Mouse (Mus musculus): Measurements from ENCODE around the gene Unc5b. TPM values are rescaled to one million over a fixed set of nuclear protein-coding genes. Genes with fewer than 3 reads are reported as not detected.

Gene Unc5b
- polyA plus RNA-seq, 1 experiment from 2014 or later: 4.9 TPM

DNA sequence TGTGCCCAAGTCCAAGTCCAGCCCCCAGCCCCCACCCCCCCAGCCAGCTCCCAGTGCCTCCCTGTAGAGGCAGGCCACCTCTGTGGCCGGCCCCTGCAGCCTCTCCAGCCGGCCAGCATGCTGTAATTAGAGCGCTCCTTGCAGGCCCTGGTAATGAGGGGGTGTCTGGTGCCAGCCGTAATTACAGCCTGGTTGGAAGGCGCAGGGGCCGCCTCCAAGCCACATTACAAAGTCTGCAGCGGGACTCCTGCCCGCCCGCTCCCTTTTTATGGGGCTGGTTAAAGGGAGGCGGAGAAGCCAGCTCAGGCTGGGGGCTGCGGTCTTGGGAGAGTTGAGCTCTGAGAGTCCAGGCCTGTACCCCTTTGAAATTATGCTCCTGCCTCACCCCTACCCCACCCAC, 37.0 kb downstream of the Unc5b start:
- no peak overlapping the region for H3K27ac ChIP-seq (replicated peaks)
- no peaks in the 10 kb centered on the region for H3K9me3 ChIP-seq
- no peak overlapping the region for H3K4me3 ChIP-seq
- no peak overlapping the region for H3K4me2 ChIP-seq (replicated peaks)
- WGBS: 41% methylated on average over 11 of the region's 11 CpGs
- H3K4me1 ChIP-seq: peaks cover 31% of the 10 kb centered on the region
- ATAC-seq (ENCODE audit: low FRiP score, low read depth): peak; percentile 60
- H3K27me3 ChIP-seq: peaks cover 37% of the 10 kb centered on the region
- H3K9ac ChIP-seq (replicated peaks): no peak overlapping the region
- no peaks in the 10 kb centered on the region for H3K36me3 ChIP-seq

DNA sequence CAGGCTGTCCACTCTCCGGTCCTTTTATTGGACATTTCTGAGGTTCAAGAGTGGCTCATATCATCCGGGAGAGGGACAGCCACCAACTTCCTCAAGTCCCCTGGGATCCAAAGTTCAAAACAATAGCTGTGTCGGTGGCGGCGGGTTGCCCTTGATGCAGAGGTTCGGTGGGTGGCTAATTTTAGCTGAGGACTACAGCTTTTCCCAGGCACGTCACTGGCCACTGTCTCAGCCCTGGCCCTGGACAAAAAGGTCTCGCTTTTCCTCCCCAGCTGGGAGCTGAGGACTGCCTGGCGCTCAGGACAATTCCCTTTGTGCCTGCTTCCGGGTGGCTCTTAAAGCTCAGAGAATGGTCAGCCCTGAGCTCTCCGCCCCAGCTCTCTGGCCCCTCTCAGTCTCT, 38.5 kb downstream of the Unc5b start:
- Histone ChIP-seq H3K4me1 (peaks cover 32% of the 10 kb centered on the region), H3K36me3 (no peaks in the 10 kb centered on the region), H3K9me3 (no peaks in the 10 kb centered on the region), H3K27me3 (peaks cover 22% of the 10 kb centered on the region), H3K9ac (replicated peaks) (no peak overlapping the region), H3K4me2 (replicated peaks) (no peak overlapping the region), H3K27ac (replicated peaks) (no peak overlapping the region), H3K4me3 (no peak overlapping the region)
- no peak for ATAC-seq (ENCODE audit: low FRiP score, low read depth)
- WGBS: 11% methylated on average over 11 of the region's 11 CpGs

DNA sequence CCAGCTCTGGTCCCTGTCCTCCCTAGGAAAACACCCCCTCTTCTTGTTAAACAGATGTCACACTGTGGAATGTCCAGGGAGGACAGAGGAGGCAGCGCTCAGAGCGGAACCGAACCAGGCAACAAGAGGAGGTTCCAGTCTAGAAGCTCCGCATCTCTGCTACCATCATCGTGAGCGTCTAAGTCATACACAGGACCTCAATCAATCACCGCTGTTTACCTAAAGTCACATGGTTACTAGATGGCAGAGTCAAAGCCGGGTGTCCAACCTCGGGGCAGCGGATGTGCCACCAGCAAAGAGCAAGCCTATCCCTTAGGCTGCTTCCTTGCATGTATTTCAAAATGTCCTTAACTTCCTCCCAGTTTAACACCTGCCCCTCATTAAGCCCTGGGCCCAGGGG, 39.0 kb downstream of the Unc5b start:
- H3K27ac ChIP-seq (replicated peaks): no peak overlapping the region
- H3K36me3 ChIP-seq: no peaks in the 10 kb centered on the region
- no peaks in the 10 kb centered on the region for H3K9me3 ChIP-seq
- H3K4me1 ChIP-seq: peaks cover 35% of the 10 kb centered on the region
- H3K9ac ChIP-seq (replicated peaks): no peak overlapping the region
- ATAC-seq (ENCODE audit: low FRiP score, low read depth): no peak
- peaks cover 21% of the 10 kb centered on the region for H3K27me3 ChIP-seq
- no peak overlapping the region for H3K4me3 ChIP-seq
- 56% methylated on average over 10 of the region's 10 CpGs for WGBS
- no peak overlapping the region for H3K4me2 ChIP-seq (replicated peaks)

DNA sequence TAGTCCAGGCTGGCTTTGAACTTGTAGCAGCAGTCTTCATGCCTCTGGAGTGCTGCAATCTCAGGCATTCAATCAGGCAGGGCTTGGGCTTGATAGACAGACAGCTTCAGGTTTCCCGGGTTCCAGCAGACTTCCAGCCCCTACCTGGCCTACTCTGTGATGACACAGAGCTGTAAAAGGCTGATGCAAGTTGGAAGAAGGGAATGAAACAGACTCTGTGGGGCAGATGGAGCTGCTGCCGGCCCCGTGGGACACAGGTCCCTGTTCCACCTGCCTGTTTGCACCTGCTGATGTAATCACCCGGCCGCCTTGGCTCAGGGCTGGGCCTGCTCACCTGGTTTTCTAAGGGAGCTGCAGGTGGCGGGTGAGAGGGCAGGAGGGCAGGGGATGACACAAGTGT, 40.5 kb downstream of the Unc5b start:
- Histone ChIP-seq H3K36me3 (no peaks in the 10 kb centered on the region), H3K27me3 (peaks cover 18% of the 10 kb centered on the region), H3K9me3 (no peaks in the 10 kb centered on the region), H3K9ac (replicated peaks) (no peak overlapping the region), H3K4me1 (peaks cover 29% of the 10 kb centered on the region), H3K4me2 (replicated peaks) (no peak overlapping the region), H3K27ac (replicated peaks) (no peak overlapping the region), H3K4me3 (no peak overlapping the region)
- 81% methylated on average over 6 of the region's 6 CpGs for WGBS
- no peak for ATAC-seq (ENCODE audit: low FRiP score, low read depth)

DNA sequence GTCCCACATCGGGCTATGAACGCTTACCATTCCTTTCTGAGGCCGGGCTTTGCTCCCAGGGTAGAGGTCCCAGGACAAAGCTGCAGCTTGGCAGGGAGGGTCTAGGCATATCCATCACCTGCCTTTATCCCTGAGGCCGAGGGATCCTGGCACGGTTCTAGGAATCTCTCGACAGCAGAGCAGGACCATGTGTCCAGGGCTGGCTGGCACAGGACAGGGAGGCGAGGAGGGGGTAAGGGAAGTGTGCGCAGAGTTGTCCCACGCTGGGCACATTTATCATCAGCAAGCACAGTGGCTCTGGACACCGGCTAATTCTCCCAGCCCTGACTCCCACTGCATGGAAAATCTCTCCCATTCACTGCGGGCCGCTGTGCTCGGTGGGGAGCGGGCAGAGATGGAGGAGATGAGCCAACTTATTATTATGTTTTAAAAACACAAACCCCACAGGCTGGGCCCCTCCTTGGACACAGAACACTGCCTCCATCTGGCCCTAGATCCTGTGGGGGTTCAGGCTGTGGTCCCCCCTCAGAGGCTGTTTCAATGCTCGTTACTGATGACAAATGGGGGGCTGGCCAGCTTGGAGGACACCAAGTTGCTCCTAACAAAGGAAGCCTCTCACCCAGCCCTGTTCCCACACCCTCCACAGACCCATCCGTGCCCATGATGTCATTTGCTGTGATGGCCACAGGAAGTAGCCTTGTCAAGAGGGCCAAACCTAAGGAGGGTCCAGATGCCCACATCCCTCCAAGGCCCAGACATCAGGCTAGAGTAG, 43.9 kb downstream of the Unc5b start:
- Histone ChIP-seq H3K4me3 (no peak overlapping the region), H3K27ac (replicated peaks) (no peak overlapping the region), H3K9me3 (no peaks in the 10 kb centered on the region), H3K36me3 (no peaks in the 10 kb centered on the region), H3K27me3 (peaks cover 19% of the 10 kb centered on the region), H3K9ac (replicated peaks) (no peak overlapping the region), H3K4me1 (peaks cover 10% of the 10 kb centered on the region), H3K4me2 (replicated peaks) (no peak overlapping the region)
- no peak for ATAC-seq (ENCODE audit: low FRiP score, low read depth)
- whole genome bisulfite sequencing: 80% methylated on average over 16 of the region's 16 CpGs

DNA sequence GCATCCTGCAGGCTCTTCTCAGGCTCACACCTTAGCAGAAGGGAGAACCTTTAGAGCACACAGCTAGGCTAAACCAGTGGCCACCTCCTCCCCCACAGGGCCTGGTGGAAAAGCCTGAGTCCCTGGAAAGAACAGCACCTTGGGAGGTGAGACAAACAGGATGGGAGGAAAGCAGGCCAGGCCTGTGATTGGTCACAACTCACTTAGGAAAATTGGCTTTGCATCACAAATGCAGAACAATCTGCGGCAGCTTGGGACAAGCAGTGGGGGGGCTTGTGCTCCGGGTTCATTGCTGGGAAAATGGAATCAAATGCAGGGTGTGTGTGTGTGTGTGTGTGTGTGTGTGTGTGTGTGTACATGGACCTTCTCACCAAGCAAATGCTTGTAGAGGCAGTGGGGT, 47.8 kb downstream of the Unc5b start:
- Histone ChIP-seq H3K9ac (replicated peaks) (no peak overlapping the region), H3K4me1 (peaks cover 7% of the 10 kb centered on the region), H3K9me3 (no peaks in the 10 kb centered on the region), H3K4me2 (replicated peaks) (no peak overlapping the region), H3K27me3 (peaks cover 24% of the 10 kb centered on the region), H3K4me3 (no peak overlapping the region), H3K36me3 (no peaks in the 10 kb centered on the region), H3K27ac (replicated peaks) (no peak overlapping the region)
- WGBS: 23% methylated on average over 2 of the region's 2 CpGs
- no peak for ATAC-seq (ENCODE audit: low FRiP score, low read depth)

DNA sequence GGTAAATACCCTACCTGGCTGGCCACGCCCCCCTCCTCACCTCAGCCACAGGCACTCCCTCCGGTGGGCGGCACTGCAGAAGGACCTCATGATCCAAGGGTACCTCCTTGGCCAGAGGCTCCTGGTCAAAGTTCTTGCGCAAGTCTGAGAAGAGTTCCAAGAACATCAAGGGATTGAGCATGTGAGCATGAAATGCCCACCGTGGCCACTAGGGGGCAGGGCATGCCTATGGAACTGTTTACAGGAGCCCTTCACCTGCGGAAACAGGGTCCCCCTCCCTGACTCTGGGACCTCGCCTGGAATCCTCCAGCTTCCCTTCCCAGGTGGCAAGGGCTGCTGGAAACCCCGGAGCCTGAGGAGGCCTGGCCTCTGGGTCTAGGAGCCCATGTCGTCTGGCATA, 51.8 kb downstream of the Unc5b start:
- 0 out of 2 replicates have a peak, but pooled peaks cover 4% of the 10 kb centered on the region for H3K36me3 ChIP-seq
- WGBS: 12% methylated on average over 9 of the region's 9 CpGs
- peak; percentile 48; the same call in 1 of the 2 replicates for ATAC-seq (ENCODE audit: low FRiP score, low read depth)
- H3K27ac ChIP-seq (replicated peaks): no peak overlapping the region
- peaks cover 4% of the 10 kb centered on the region; the same call in 1 of the 2 replicates for H3K4me1 ChIP-seq
- H3K9ac ChIP-seq (replicated peaks): no peak overlapping the region
- H3K4me2 ChIP-seq (replicated peaks): peak overlapping the region; percentile 29; the same call in 1 of the 2 replicates
- no peaks in the 10 kb centered on the region for H3K9me3 ChIP-seq
- peaks cover 35% of the 10 kb centered on the region for H3K27me3 ChIP-seq
- H3K4me3 ChIP-seq: no peak overlapping the region

DNA sequence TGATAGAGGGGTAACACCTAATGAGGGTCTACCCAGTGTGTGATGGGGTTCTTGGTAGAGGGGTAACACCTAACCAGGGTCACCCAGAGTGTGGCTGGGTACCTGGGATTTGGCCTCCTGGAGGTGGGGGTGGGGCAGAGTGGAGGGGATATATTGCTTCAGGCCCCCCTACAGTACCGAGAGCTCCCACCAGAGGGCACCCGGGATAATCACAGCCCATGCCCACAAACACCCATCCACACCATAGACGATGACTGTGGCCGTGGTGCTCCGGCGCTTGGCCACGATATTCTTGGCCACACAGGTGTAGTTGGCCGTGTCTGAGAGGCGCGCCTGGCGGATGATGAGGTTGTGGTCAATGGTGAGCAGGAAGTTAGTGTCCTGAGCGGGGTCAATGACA, 52.8 kb downstream of the Unc5b start:
- no peak overlapping the region for H3K4me3 ChIP-seq
- H3K4me2 ChIP-seq (replicated peaks): no peak overlapping the region
- no peak overlapping the region for H3K9ac ChIP-seq (replicated peaks)
- no peaks in the 10 kb centered on the region for H3K9me3 ChIP-seq
- 0 out of 2 replicates have a peak, but pooled peaks cover 4% of the 10 kb centered on the region for H3K36me3 ChIP-seq
- no peak overlapping the region for H3K27ac ChIP-seq (replicated peaks)
- 67% methylated on average over 12 of the region's 12 CpGs for WGBS
- peaks cover 1% of the 10 kb centered on the region; the same call in 1 of the 2 replicates for H3K4me1 ChIP-seq
- peaks cover 35% of the 10 kb centered on the region for H3K27me3 ChIP-seq
- ATAC-seq (ENCODE audit: low FRiP score, low read depth): peak; percentile 35; the same call in 1 of the 2 replicates

DNA sequence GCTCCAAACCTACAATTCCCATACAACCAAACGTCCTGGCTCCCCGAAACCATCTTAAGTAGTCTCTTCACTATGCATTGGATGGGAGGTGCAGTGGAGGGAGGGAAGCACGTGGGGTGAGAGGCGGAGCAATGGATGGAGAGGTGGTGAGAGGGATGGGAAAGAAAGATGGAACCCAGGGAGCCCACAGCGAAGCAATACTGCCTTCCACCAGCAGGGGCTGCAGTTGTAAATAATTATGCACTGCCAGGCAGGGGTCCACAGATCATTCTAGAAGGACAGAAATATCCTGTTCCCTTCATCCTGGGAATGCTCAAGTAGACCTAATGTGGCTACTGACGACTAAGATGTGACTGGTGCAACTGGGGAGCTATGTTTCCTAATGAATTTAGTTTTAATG, 55.9 kb downstream of the Unc5b start:
- 76% methylated on average over 6 of the region's 6 CpGs for WGBS
- no peak for ATAC-seq (ENCODE audit: low FRiP score, low read depth)
- no peak overlapping the region for H3K27ac ChIP-seq (replicated peaks)

DNA sequence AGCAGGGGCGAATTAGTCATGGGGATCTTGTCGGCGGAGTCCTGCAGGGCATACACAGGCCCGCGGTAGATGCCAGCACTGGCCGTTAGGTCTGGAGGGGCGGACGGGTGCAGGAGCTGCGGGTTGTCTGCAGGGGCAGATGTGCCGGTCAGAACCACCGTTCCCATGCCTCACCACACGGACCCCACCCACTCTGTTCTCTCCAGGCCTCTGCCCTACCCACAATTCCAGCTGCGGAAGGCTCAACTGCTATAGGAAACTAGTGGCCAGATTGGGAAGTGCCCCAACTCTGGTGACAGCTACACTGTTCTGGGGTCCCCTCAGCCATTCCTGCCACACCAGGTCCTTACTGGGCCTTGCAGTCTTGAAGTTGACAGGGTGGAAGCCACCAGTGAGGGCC, 56.8 kb downstream of the Unc5b start:
- Histone ChIP-seq H3K27me3 (peaks cover 11% of the 10 kb centered on the region), H3K4me1 (no peaks in the 10 kb centered on the region), H3K9me3 (no peaks in the 10 kb centered on the region), H3K27ac (replicated peaks) (no peak overlapping the region), H3K9ac (replicated peaks) (no peak overlapping the region), H3K4me3 (no peak overlapping the region), H3K4me2 (replicated peaks) (no peak overlapping the region), H3K36me3 (0 out of 2 replicates have a peak, but pooled peaks cover 4% of the 10 kb centered on the region)
- ATAC-seq (ENCODE audit: low FRiP score, low read depth): no peak
- 93% methylated on average over 13 of the region's 13 CpGs for WGBS

More for the DNA sequence above, 55.9 kb downstream of the Unc5b start:
- Histone ChIP-seq H3K4me2 (replicated peaks) (no peak overlapping the region), H3K4me1 (no peaks in the 10 kb centered on the region; the same call in 1 of the 2 replicates), H3K9me3 (no peaks in the 10 kb centered on the region), H3K27me3 (peaks cover 15% of the 10 kb centered on the region), H3K4me3 (no peak overlapping the region), H3K36me3 (0 out of 2 replicates have a peak, but pooled peaks cover 4% of the 10 kb centered on the region), H3K9ac (replicated peaks) (no peak overlapping the region)

DNA sequence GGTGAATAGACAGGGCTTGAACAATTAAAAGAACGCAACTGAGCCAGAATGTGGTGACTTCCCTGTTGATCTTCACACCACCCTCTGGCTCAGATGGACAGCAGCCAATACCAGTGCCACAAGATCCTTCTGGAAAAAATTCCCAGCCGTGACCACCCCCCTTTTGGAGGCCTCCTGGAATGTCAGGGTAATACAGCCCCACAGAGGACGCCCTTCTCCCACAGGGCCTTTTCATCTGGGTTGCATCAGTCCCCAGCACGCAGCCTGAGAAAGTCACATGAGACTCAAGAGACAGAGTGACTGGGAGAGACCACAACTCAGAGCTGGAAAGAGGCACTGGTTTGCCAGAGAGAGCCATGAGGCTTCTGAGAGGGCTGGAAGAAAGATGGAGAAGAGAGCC, 60.5 kb downstream of the Unc5b start:
- Histone ChIP-seq H3K9ac (replicated peaks) (no peak overlapping the region), H3K27ac (replicated peaks) (no peak overlapping the region), H3K4me3 (no peak overlapping the region), H3K27me3 (no peaks in the 10 kb centered on the region), H3K4me2 (replicated peaks) (no peak overlapping the region), H3K9me3 (no peaks in the 10 kb centered on the region), H3K36me3 (0 out of 2 replicates have a peak, but pooled peaks cover 4% of the 10 kb centered on the region), H3K4me1 (no peaks in the 10 kb centered on the region)
- ATAC-seq (ENCODE audit: low FRiP score, low read depth): no peak
- WGBS: 78% methylated on average over 4 of the region's 4 CpGs

DNA sequence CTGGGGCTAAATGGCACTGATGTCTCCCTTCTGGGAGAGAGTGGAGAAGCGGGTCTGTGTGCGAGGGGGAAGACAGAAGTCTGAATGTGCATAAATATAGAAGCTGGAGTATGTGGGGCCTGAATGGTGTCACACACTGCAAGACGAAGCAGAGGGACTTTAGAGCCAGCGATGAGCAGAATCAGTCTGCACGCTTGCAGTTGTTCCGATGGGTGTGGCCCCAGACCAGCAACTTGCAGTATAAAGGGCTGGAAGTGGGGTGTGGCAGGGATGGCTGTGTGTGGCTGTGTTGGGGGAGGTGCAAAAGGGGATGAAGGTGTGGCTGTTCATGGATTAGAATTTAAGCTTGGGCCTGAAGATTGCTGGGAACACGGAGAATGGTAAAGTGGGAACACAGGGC, 62.8 kb downstream of the Unc5b start:
- H3K9ac ChIP-seq (replicated peaks): no peak overlapping the region
- no peak overlapping the region for H3K4me2 ChIP-seq (replicated peaks)
- no peaks in the 10 kb centered on the region for H3K4me1 ChIP-seq
- H3K27me3 ChIP-seq: no peaks in the 10 kb centered on the region
- H3K9me3 ChIP-seq: no peaks in the 10 kb centered on the region
- H3K4me3 ChIP-seq: no peak overlapping the region
- H3K36me3 ChIP-seq: 0 out of 2 replicates have a peak, but pooled peaks cover 2% of the 10 kb centered on the region
- no peak for ATAC-seq (ENCODE audit: low FRiP score, low read depth)
- no peak overlapping the region for H3K27ac ChIP-seq (replicated peaks)
- WGBS: 87% methylated on average over 7 of the region's 7 CpGs

All from midbrain, embryonic 12.5 days (tissue).